Mouse (Mus musculus): ENCODE results near the gene Zbed5. TPM values are rescaled to one million over a fixed set of nuclear protein-coding genes. Genes with fewer than 3 reads are reported as not detected.
A peak's percentile ranks its signal among the peaks of the same experiment; 100 is the strongest.
"Not testable (repeated sequence)": the region's sequence is repeated elsewhere in the genome, so short reads cannot be mapped to it uniquely, and the experiment has no call there.

Gene Zbed5
- polyA plus RNA-seq, 1 experiment = 14.8 TPM

GRCm38 (mm10) chr5:129909591-129909990 lies 14.1 kb downstream of the Zbed5 start:
- no peak for TF ChIP-seq POLR2A (IDR thresholded peaks at IDR 0.05; ENCODE audit: borderline replicate concordance, extremely low read depth, insufficient read depth, insufficient read length, poor library complexity, severe bottlenecking)
- no peak for DNase-seq (ENCODE audit: low read depth)

GRCm38 (mm10) chr5:129914024-129914423 lies 18.5 kb downstream of the Zbed5 start:
- DNase-seq (ENCODE audit: low read depth) = peak; percentile 26
- TF ChIP-seq CTCF (IDR thresholded peaks at IDR 0.05; ENCODE audit: borderline replicate concordance, extremely low read depth, insufficient read depth, insufficient read length) = peak; percentile 57; the same call in 1 of the 2 replicates
- no peak for TF ChIP-seq POLR2A (IDR thresholded peaks at IDR 0.05; ENCODE audit: borderline replicate concordance, extremely low read depth, insufficient read depth, insufficient read length, poor library complexity, severe bottlenecking)

GRCm38 (mm10) chr5:129915491-129915890 lies 20.0 kb downstream of the Zbed5 start:
- DNase-seq (ENCODE audit: low read depth) = not testable (repeated sequence)

DNA sequence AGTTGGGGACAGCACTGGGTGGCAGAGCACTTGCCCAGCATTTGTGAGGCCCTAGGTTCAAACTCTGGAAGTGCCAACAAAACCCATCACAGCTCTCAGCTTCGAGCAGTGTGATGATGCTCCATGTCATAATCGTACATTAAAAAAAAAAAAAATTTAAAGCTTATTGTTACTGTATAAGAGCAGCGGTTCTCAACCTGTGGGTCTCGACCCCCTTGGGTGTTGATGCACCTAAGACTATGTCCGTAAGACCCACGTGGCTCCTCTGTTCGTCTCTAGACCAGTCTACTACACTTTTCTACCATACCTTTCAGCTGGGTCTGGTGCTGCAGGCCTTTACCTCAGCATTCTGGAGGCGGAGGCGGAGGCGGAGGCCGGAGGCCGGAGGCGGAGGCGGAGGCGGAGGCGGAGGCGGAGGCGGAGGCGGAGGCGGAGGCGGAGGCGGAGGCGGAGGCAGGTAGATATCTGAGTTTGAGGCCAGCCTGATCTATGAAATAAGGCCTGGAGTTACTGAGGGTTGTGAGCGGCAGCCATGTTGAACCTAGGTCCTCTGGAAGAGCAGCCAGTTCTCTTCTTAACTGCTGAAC lies 22.6 kb downstream of the Zbed5 start:
- TF ChIP-seq CTCF (IDR thresholded peaks at IDR 0.05; ENCODE audit: borderline replicate concordance, extremely low read depth, insufficient read depth, insufficient read length) (no peak), POLR2A (IDR thresholded peaks at IDR 0.05; ENCODE audit: borderline replicate concordance, extremely low read depth, insufficient read depth, insufficient read length, poor library complexity, severe bottlenecking) (no peak)
- DNase-seq (ENCODE audit: low read depth) = no peak

GRCm38 (mm10) chr5:129918752-129919151 lies 23.2 kb downstream of the Zbed5 start:
- DNase-seq (ENCODE audit: low read depth) = no peak
- TF ChIP-seq POLR2A (IDR thresholded peaks at IDR 0.05; ENCODE audit: borderline replicate concordance, extremely low read depth, insufficient read depth, insufficient read length, poor library complexity, severe bottlenecking) (no peak), CTCF (IDR thresholded peaks at IDR 0.05; ENCODE audit: borderline replicate concordance, extremely low read depth, insufficient read depth, insufficient read length) (no peak)

GRCm38 (mm10) chr5:129919320-129919719 lies 23.8 kb downstream of the Zbed5 start:
- DNase-seq (ENCODE audit: low read depth) = no peak

GRCm38 (mm10) chr5:129921972-129922371 lies 26.4 kb downstream of the Zbed5 start:
- no peak for DNase-seq (ENCODE audit: low read depth)
- TF ChIP-seq POLR2A (IDR thresholded peaks at IDR 0.05; ENCODE audit: borderline replicate concordance, extremely low read depth, insufficient read depth, insufficient read length, poor library complexity, severe bottlenecking) (no peak), CTCF (IDR thresholded peaks at IDR 0.05; ENCODE audit: borderline replicate concordance, extremely low read depth, insufficient read depth, insufficient read length) (no peak)

More at GRCm38 (mm10) chr5:129919320-129919719, 23.8 kb downstream of the Zbed5 start:
- TF ChIP-seq CTCF (IDR thresholded peaks at IDR 0.05; ENCODE audit: borderline replicate concordance, extremely low read depth, insufficient read depth, insufficient read length) (no peak), POLR2A (IDR thresholded peaks at IDR 0.05; ENCODE audit: borderline replicate concordance, extremely low read depth, insufficient read depth, insufficient read length, poor library complexity, severe bottlenecking) (no peak)

DNA sequence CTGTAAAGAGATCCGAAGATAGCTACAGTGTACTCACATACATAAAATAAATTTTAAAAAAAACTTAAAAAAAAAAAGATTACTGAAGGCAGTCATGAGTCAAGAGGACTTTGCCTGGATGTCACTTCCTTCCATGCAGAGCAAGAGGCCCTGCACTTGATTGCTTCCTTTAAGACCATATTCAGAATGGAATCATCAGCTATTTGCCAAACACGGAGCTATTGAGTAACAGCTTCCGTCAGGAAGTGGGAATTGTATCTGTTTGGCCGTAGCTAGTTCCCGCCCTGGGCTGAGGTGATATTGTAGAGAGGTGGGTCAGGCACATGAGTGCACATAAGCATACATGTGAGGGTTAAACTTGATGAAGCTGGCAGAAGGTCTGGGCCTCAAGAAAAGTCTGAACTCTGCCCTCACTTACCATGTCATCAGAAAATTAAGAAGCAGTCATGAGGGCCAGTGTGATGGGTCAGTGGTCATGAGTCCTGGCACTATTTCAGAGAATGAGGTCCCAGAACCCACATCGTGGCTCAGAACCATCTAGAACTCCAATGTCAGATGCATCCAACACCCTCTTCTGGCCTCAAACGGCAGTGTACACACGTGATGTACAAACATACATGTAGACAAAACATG lies 29.4 kb downstream of the Zbed5 start:
- no peak for DNase-seq (ENCODE audit: low read depth)
- TF ChIP-seq POLR2A (IDR thresholded peaks at IDR 0.05; ENCODE audit: borderline replicate concordance, extremely low read depth, insufficient read depth, insufficient read length, poor library complexity, severe bottlenecking) = no peak

- TF ChIP-seq CTCF (IDR thresholded peaks at IDR 0.05; ENCODE audit: borderline replicate concordance, extremely low read depth, insufficient read depth, insufficient read length) (no peak), POLR2A (IDR thresholded peaks at IDR 0.05; ENCODE audit: borderline replicate concordance, extremely low read depth, insufficient read depth, insufficient read length, poor library complexity, severe bottlenecking) (no peak)
These were observed 30.4 kb downstream of the Zbed5 start for GRCm38 (mm10) chr5:129925933-129926332.

GRCm38 (mm10) chr5:129929924-129930855 lies 34.7 kb downstream of the Zbed5 start:
- DNase-seq (ENCODE audit: low read depth) = peak; percentile 40
- TF ChIP-seq CTCF (IDR thresholded peaks at IDR 0.05; ENCODE audit: borderline replicate concordance, extremely low read depth, insufficient read depth, insufficient read length) (no peak), POLR2A (IDR thresholded peaks at IDR 0.05; ENCODE audit: borderline replicate concordance, extremely low read depth, insufficient read depth, insufficient read length, poor library complexity, severe bottlenecking) (no peak)

More at GRCm38 (mm10) chr5:129925933-129926332, 30.4 kb downstream of the Zbed5 start:
- no peak for DNase-seq (ENCODE audit: low read depth)

DNA sequence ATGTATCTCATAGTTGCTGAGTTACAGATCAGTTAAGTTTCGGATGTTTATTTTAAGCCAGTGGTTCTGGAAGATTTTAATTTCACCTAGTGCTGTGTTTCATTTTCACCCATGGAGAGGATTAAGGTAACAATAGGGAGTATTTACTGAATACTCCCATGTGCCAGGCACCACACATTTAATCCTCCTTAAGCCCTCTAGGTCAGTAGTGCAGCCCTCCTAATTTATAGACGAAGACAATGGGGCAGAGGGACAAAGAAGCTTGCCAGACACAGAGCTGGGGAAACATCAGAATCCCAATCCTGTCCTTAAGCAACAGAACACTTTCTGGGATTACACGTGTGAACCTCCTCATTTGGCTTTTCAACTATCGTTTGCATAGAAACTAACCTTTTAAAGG lies 41.4 kb downstream of the Zbed5 start:
- peak; percentile 6 for DNase-seq (ENCODE audit: low read depth)
- TF ChIP-seq CTCF (IDR thresholded peaks at IDR 0.05; ENCODE audit: borderline replicate concordance, extremely low read depth, insufficient read depth, insufficient read length) = no peak
- no peak for TF ChIP-seq POLR2A (IDR thresholded peaks at IDR 0.05; ENCODE audit: borderline replicate concordance, extremely low read depth, insufficient read depth, insufficient read length, poor library complexity, severe bottlenecking)

All from brain, embryonic 14.5 days (tissue).